Mouse (Mus musculus): Measurements from ENCODE around the gene Myo3b.
"Not testable (repeated sequence)": the region's sequence is repeated elsewhere in the genome, so short reads cannot be mapped to it uniquely, and the experiment has no call there.

The Myo3b gene

DNA sequence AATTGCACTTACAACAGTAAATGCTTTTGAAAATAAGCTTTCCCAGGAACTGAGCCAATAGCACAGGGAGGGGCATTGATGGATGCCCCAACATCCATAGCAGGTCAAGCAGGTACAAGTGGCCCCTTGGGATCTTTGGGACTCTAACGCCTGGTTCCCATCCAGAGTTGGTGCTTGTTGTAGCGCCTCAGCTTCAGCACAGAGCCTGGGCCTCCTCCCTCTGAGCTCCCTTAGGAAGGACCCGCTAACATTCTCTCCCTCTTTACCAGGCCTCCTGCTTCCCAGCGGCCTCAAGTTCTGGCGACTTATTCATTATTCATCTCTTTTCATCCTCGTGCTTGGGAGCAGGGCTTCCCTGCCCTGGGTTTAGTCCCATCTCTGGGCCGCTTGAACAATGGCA is at the start of gene Myo3b:
Gene Myo3b (plus strand): TSS at position 375 of the 400 bp plus-strand sequence.
- POLR2A ChIA-PET: interaction anchor here in 2 of 4 experiments (0.6 to 2.1 kb wide), 6 partner anchors 9 to 75 kb away, joined by 3 to 7 read pairs (median 3); no protein-coding TSS in a partner anchor
- CTCF ChIA-PET: interaction anchor here in 3 of 4 experiments (0.5 to 1.0 kb wide), 3 partner anchors 88 to 534 kb away, joined by 3 to 13 read pairs (median 3); no protein-coding TSS in a partner anchor

DNA sequence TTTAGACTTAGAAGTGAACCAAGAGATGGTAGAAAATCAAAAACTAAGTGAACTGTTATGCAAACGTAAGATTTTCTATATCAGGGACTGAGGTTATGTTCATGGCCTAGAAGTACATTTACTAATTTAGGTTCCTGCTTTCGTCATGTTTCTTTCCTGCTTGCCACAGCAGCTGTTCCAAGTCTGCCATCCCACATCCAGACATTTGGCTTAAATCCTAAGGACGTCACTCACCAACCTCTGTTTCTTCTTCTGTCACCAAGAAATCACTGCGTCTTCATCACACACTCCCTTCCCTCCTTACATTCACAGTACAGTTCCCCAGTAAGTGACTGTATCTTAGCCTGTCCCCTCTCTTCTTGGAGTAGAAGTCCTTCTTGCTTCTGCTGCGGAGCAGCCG is 49.7 kb upstream of the Myo3b start:
- ChIA-PET POLR2A (interaction anchor here in 1 of 4 experiments (0.6 kb wide), 1 partner anchor 86 kb away, joined by 5 read pairs; no protein-coding TSS in a partner anchor), CTCF (no interaction called here)

DNA sequence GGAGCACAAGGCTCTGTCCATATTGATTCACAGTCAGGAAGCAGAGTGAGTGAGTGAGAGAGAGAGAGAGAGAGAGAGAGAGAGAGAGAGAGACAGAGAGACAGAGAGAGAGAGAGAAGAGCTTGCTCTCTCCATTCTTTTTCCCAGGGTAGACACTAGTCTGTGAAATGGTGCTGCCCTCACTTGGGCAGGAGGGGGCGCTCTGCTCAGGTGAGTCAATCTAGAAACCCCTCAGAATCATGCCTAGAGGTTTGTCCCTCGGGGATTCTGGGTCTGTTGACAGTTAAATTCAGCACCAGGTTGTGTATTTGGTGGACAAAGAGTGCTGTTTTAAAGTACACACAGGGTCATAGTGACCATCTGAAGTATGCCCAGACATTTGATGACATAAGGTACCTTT is 48.3 kb upstream of the Myo3b start:
- POLR2A ChIA-PET: interaction anchor here in 1 of 4 experiments (1.3 kb wide), 1 partner anchor 16 kb away, joined by 3 read pairs; no protein-coding TSS in a partner anchor
- CTCF ChIA-PET: interaction anchor here (0.6 to 1.1 kb wide), 10 partner anchors 11 to 719 kb away, joined by 3 to 7 read pairs (median 3); no protein-coding TSS in a partner anchor

DNA sequence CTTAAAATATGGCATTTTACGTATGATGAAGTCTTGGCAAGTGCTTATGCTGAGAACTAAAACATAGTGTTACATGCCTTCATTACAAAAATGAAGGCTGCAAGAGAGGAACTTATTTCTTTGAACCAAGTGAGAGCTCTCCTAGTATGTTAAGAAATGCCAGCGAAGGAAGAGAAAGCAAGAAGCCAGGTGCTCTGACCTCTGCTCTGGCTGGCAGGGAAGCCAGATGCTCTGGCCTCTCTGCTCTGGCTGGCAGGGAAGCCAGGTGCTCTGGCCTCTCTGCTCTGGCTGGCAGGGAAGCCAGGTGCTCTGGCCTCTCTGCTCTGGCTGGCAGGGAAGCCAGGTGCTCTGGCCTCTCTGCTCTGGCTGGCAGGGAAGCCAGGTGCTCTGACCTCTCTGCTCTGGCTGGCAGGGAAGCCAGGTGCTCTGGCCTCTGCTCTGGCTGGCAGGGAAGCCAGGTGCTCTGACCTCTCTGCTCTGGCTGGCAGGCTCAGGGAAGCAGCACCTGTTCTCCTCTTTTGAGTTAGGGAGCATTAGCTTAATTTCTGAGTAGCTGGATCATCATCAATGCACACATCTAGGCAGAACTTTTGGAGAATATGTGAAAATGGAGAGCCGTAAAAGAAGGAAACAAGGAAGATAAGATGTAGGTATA is 44.7 kb upstream of the Myo3b start:
- CTCF ChIA-PET: not testable (repeated sequence)
- POLR2A ChIA-PET: interaction anchor here in 1 of 4 experiments (1.1 kb wide), 1 partner anchor 53 kb away, joined by 3 read pairs; no protein-coding TSS in a partner anchor

DNA sequence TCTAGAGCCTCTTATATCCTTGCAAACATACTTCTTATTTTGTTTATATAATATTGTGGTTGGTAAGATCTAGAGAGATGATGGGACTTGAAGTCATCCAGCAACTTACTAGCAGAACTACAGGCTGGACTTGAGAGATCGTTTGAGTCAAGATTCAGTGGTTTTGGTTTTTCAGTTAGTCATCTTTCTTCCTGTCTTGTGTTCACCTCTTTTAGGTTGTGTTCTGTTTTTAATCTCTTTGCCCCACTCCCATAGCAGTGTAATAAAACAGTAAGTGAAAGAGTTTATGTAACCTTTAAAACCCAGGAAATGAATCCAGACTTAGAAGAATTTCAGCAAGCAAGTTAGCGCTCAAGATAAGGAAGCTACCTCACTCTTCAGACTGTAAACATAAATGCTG is 44.1 kb upstream of the Myo3b start:
- CTCF ChIA-PET: no interaction called here

DNA sequence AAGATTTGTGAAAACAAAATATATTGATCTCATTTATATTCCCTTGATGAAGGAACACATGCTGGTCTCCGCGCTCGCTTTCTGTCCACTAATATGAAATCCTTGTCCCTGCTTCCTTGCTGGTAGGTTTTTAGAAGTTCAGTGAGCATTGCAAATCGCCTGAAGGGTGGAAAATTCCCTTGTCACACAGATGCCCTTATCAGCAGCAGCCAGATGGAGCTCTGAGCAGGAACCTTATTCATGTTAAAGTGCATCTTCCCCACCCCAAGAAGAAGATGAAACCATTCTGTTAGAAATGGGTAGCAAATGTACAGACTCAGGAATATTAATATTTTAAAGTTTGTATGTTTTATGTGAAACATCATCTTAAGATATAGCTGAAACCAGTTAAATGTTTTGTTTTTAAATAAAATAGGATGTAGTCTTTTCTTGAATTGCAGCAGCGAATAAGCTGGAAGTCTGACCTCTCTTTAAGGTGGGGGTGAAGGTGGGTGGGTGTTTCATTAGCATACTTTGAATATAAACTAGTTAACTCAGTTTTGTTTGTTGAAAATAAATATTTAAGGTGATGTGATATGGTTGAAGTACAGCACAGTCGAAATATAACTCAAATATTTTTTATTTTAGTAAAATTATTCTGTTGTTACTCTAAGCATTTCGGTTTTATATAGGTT is 39.7 kb upstream of the Myo3b start:
- ChIA-PET POLR2A (no interaction called here), CTCF (no interaction called here)

More for the DNA sequence above, 44.1 kb upstream of the Myo3b start:
- POLR2A ChIA-PET: interaction anchor here in 2 of 4 experiments (0.8 to 1.1 kb wide), 2 partner anchors 20 to 53 kb away, joined by 3 read pairs; no protein-coding TSS in a partner anchor

DNA sequence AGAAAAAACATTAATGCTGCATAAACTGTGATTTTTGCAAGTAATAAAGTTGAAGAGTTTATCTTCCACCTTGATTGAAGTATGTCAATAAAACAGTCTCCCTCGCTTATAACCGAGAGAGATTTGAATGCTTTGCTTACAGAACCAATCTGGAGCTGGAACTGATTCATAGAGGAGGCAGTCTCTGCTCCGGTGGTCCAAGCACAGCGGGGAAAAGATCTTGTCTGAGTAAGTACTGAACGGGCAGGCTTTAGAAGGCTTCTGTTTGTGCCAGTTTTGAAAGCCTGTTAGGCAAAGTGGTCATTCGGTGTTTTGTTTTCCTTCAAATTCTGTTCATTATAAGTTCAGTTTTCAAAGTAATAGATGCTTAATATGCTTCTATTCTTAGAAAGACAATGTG is 38.6 kb upstream of the Myo3b start:
- ChIA-PET CTCF (no interaction called here), POLR2A (no interaction called here)

DNA sequence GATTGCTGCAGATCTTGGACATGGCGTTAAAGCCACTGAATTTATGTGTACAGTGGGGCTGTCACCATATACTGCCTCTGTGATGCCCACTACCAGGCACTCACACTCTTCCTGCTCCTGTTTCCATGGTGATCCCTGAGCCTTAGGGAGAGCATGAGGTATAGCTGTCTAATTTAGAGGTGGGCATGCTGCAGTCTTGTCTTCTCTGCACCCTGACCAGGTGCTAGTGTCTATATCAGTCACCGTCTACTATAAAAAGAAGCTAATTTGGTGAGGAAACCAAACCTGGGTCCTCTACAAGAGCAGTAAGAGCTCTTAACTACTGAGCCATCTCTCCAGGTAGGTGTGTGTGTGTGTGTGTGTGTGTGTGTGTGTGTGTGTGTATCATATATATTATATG is 32.4 kb upstream of the Myo3b start:
- CTCF ChIA-PET: interaction anchor here in 1 of 4 experiments (0.6 kb wide), 1 partner anchor 22 kb away, joined by 3 read pairs; no protein-coding TSS in a partner anchor

DNA sequence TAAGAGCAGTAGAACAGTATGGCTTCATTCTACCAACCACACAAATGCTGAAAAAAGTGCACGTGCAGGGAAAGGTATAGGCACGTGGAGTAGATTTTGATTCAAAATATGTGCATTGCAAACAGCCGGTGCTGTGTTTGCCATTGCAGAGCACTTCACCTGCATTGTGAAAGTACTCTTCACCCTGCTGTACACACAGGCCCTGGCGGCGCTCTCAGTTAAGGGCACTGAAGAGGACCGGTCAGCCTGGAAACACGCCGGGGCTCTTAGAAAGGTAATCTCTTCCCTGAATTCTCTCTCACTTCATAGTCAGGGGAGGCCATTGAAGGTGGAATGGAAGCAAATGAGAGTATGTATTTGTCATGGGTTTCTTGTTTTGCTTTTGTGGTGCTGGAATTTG is 26.0 kb upstream of the Myo3b start:
- ChIA-PET CTCF (interaction anchor here in 1 of 4 experiments (1.1 kb wide), 1 partner anchor 545 kb away, joined by 4 read pairs; no protein-coding TSS in a partner anchor), POLR2A (no interaction called here)

More for the DNA sequence above, 32.4 kb upstream of the Myo3b start:
- POLR2A ChIA-PET: interaction anchor here (0.6 to 1.5 kb wide), 10 partner anchors 8 to 27 kb away, joined by 3 to 4 read pairs (median 3); no protein-coding TSS in a partner anchor

DNA sequence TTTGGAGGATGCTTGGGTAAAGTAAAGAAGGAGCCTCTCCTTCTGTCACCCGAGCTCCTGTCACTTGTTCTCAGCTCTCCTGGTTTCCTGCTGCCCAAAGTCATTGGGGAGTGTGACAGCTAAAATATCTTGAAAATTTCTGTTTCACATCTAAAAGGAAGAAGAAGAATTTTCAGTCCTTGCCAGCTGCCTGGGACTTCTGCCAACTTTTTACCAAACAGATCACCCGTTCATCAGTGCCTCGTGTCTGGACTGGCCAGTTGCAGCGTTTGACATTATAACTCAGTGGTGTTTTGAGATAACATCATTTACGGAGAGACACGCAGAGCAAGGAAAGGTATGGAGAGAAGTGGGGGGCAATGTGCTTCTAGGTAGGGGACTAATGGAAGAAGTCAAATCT is 20.7 kb upstream of the Myo3b start:
- CTCF ChIA-PET: interaction anchor here in 1 of 4 experiments (0.8 kb wide), 1 partner anchor 181 kb away, joined by 3 read pairs; no protein-coding TSS in a partner anchor
- POLR2A ChIA-PET: interaction anchor here in 2 of 4 experiments (0.6 to 1.1 kb wide), 2 partner anchors 10 to 12 kb away, joined by 3 read pairs; no protein-coding TSS in a partner anchor

DNA sequence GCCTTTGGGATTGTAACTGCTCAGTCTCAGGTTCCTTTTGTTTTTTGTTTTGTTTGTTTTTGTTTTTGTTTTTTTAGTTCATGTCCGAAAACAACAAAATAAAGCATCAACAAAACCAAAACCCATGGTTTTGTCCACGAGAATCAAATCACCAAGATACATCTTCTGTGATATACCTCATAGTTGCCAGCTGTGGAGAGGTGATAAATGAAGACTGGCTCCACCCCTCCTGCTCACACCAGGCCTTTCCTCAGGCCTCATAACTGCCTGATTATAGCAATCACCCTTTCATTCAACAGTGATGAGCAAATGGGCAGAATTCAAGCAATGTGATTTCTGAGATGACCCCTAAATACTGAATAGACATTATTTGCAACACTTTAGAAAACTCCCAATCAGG is 14.5 kb upstream of the Myo3b start:
- POLR2A ChIA-PET: no interaction called here
- CTCF ChIA-PET: no interaction called here

DNA sequence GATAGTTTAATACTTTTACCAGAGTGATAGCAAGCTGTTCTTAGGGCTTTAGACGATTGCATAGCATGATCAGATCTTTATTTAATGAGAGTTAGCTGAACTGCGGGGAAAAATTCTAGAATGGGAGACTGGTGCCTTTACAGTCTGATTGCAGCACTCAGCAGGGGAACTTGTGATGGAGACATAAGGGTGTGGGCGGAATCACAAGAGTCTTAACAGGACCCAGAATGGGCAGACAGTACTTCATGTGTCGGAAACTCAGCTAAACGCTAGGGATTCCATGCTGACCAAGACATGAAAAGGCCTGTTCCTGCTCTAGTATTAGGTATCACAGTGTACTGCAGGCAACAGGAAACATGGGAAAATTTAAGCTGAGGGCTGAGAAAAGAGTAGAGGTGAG is 13.2 kb upstream of the Myo3b start:
- ChIA-PET CTCF (no interaction called here), POLR2A (interaction anchor here in 1 of 4 experiments (0.8 to 0.9 kb wide), 2 partner anchors 13 to 26 kb away, joined by 3 to 4 read pairs; no protein-coding TSS in a partner anchor)

DNA sequence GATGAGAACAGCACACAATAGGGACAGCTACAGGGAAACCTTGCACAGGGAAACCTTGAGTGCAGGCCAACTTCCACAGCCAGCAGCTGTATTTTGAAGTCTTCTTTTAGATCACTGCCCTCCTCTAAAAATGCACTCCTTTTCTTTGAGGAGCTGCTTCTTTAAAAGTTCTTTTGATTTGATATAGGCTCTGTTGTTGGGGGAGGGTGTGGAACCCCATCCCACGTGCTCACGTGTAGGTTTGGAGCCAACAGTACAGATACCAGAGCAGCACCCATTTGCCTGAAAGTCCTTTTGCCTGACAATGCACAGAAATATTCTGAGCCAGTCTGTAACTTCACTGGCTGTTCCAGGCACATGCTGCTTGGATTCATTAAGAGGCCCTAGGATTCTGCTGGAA is 7.5 kb upstream of the Myo3b start:
- ChIA-PET POLR2A (interaction anchor here in 1 of 4 experiments (1.8 kb wide), 3 partner anchors 21 to 64 kb away, joined by 3 to 4 read pairs (median 4); no protein-coding TSS in a partner anchor), CTCF (interaction anchor here in 1 of 4 experiments (0.6 kb wide), 1 partner anchor 41 kb away, joined by 3 read pairs; no protein-coding TSS in a partner anchor)

DNA sequence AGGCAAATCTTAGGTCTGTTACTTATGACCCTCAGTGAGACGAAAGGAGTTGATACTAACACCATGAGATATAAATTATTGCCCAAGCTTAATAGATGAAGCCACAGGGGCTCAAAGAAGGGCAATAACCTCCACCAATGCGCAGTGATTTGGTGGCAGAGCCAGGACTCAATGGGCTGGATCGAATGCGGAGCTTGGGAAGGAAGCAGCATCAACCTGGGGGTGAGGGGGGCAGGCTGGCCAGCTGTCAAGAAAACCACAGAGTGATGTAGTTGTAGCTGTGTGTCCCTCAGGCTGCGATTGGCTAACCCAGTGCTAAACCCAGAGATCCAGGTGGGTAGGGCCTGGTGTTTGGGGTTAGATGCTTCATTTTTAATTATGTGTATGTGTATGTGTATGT is 4.0 kb upstream of the Myo3b start:
- ChIA-PET POLR2A (no interaction called here), CTCF (no interaction called here)

DNA sequence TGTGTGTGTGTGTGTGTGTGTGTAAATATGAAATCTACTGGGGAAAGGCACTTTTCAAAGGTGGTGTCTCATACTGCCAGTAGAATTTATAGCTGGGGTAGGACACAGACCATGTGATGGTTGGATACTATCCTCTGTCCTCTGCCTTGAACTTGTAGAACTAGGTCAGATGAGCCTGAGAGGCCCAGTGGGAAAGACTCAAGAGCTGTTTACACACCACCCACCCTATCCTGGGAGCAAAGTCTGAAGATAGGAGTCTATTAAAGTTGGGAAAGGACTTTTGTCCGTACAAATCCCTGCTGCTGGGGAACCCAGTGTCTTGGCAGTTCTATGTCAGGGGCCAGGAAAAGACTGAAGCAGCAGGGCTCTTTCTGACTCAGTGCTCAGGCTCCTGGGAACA is 3.6 kb upstream of the Myo3b start:
- CTCF ChIA-PET: no interaction called here
- POLR2A ChIA-PET: interaction anchor here in 2 of 4 experiments (0.6 kb wide), 2 partner anchors 12 kb away, joined by 3 to 10 read pairs; no protein-coding TSS in a partner anchor

DNA sequence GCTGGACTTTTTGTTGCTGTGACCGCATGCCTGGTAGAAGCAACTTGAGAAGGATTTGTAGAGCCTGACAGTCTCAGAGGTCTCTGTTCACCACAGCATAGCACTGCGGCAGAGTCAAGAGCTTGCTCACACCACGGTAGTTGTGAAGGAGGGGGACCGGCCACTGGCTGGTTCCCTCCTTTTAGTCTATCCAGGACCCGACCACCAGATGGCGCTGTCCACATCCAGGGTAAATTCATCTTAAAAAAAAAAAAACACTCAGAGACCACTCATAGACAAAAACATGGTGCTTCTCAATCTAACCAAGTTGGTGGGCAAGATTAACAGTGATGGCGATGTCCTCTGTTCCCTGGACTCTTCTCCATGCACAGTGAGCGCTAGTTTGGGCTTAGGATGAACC is 1.7 kb upstream of the Myo3b start:
- CTCF ChIA-PET: interaction anchor here (0.6 to 2.0 kb wide), 28 partner anchors 14 to 1153 kb away, joined by 3 to 15 read pairs (median 4); partner anchors contain the start of genes Gm26558 (in 1 of the 4) and Gorasp2 (in 1 of the 4)
- POLR2A ChIA-PET: interaction anchor here in 3 of 4 experiments (0.6 to 2.1 kb wide), 6 partner anchors 10 to 666 kb away, joined by 3 to 7 read pairs (median 3); no protein-coding TSS in a partner anchor

DNA sequence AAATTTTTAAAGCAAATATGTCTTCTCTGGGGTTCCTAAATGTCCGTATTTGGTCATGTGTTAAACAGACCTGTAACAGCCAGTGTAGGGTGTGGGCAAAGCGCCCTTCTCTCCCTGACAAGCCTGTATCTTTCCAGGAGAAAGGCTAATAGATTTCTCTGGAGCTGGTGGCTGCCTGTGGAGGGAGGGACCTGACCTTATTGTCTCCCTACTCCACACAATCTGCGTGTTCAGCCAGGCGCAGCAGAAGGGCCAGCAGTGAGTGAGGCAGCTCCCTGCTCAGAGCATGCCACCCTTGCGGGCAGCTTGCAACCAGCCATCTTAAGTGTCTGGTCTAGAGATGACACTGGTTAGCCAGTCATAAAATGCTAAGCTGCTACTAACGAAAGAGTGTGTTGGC is 5.5 kb downstream of the Myo3b start:
- ChIA-PET CTCF (no interaction called here), POLR2A (interaction anchor here in 1 of 4 experiments (0.7 kb wide), 1 partner anchor 10 kb away, joined by 5 read pairs; no protein-coding TSS in a partner anchor)

DNA sequence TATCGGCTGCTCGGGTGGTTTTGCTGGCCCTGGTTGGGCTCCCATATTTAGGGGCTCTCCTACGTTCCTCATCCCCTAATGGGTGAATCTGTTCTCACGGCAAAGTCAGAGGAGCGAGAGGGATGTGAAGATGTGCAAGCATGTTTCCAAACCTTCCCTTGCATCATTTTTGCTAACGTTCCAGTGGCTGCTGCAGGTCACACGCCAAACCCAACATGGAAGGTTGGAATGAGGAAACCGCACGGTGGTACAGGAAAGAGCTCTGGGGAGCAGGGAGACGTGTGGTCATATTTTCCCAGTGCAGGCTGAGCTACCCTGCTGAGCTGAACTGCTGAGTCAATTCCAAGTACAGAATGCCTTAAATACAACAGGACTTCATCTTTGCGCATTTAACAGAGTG is 8.9 kb downstream of the Myo3b start:
- ChIA-PET CTCF (interaction anchor here in 1 of 4 experiments (0.6 kb wide), 1 partner anchor 705 kb away, joined by 4 read pairs; no protein-coding TSS in a partner anchor), POLR2A (interaction anchor here in 3 of 4 experiments (0.6 to 2.0 kb wide), 7 partner anchors 10 to 524 kb away, joined by 3 to 7 read pairs (median 3); no protein-coding TSS in a partner anchor)

DNA sequence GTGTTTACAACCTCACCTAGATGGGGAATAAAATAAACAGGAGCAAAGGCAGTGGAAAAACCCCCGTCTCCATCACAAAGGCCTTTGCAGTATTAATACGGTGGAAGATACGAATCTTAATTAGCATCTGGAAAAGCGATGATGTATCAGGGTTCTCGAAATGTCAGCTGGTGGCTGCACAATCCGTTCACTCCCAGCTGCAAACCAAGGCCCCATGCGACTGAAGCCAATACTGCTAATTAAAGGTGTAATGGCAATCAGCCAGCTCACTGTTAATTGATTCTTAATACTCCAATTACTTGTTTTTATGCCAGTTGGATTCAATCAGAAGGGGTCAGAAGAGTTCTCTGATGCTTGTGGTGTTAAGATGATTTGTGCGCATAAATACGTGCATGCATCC is 14.9 kb downstream of the Myo3b start:
- CTCF ChIA-PET: interaction anchor here in 1 of 4 experiments (0.6 kb wide), 1 partner anchor 515 kb away, joined by 4 read pairs; no protein-coding TSS in a partner anchor
- POLR2A ChIA-PET: interaction anchor here in 1 of 4 experiments (1.4 kb wide), 1 partner anchor 15 kb away, joined by 3 read pairs; the partner anchor contains the start of gene Myo3b

Measured in embryonic stem cell, embryonic (primary cell).